Mouse (Mus musculus) forebrain, postnatal 0 days (tissue): ENCODE results near the gene Uevld. TPM values are rescaled to one million over a fixed set of nuclear protein-coding genes. Genes with fewer than 3 reads are reported as not detected.

Experiments used
- ATAC-seq: fragments of 200-750 bp; cut with Nextera tagmentation; 2 replicates; pipeline ENCODE4 v1.8.0; 2017; ENCODE audit warnings: mild to moderate bottlenecking, moderate library complexity
- DNase-seq: peaks from one replicate; pipeline ENCODE4 v3.0.0-alpha.2; 2015
- H3K27ac ChIP-seq: fragments of 300-500 bp; sonication (generic); 2 replicates; pipeline ENCODE4 v1.5.1; 2014; ENCODE audit warnings: low read depth, mild to moderate bottlenecking, antibody characterized with exemption, low read length, moderate library complexity, mixed read lengths
- H3K27me3 ChIP-seq: fragments of 300-500 bp; sonication (generic); 2 replicates; pipeline ENCODE4 v1.6.1; 2014; ENCODE audit warnings: mild to moderate bottlenecking, low read length, mixed read lengths; ENCODE audit not compliant: insufficient read depth
- H3K36me3 ChIP-seq: fragments of 300-500 bp; sonication (generic); 2 replicates; pipeline ENCODE4 v1.6.1; 2014; ENCODE audit warnings: mild to moderate bottlenecking, moderate library complexity; ENCODE audit not compliant: insufficient read depth
- H3K4me1 ChIP-seq: fragments of 300-500 bp; sonication (generic); 2 replicates; pipeline ENCODE4 v1.6.1; 2014; ENCODE audit warnings: antibody characterized with exemption; ENCODE audit not compliant: insufficient read depth
- H3K4me2 ChIP-seq: fragments of 300-500 bp; sonication (generic); 2 replicates; pipeline ENCODE4 v1.6.1; 2014; ENCODE audit warnings: low read depth, mild to moderate bottlenecking, moderate library complexity
- H3K4me3 ChIP-seq: fragments of 300-500 bp; sonication (generic); 2 replicates; pipeline ENCODE4 v1.5.1; 2014; ENCODE audit warnings: low read depth, low read length, mixed read lengths
- H3K9ac ChIP-seq: fragments of 300-500 bp; sonication (generic); 2 replicates; pipeline ENCODE4 v1.6.1; 2014; ENCODE audit warnings: mild to moderate bottlenecking
- H3K9me3 ChIP-seq: fragments of 300-500 bp; sonication (generic); 2 replicates; pipeline ENCODE4 v1.6.1; 2016; ENCODE audit warnings: low read length
- CTCF ChIP-seq: sonication (generic); IDR thresholded peaks from 2 replicates; pipeline ENCODE4 v1.5.1; 2016; ENCODE audit warnings: antibody characterized with exemption, control low read depth, low read depth
- WGBS: fragments of 180-500 bp; shearing (Covaris S2); extraction: QIAGEN DNeasy Blood & Tissue Kit; methylation state at CpG from one replicate; pipeline ENCODE4 v1.1.7; 2014; 5-methylcytosine and 5-hydroxymethylcytosine counted together
- polyA plus RNA-seq: library from polyadenylated mRNA; unstranded; fragments of >200 nt; fragmentation: Nextera tagmentation; extraction: Ambion mirVana; gene quantifications from 2 replicates; pipeline ENCODE4 v1.2.1, GENCODE M21; 2015
- total RNA-seq: library from RNA; depleted of rRNA; stranded (reverse); fragments of >200 nt; gene quantifications from 2 replicates; pipeline ENCODE4 v1.2.3, GENCODE M21; 2014

The Uevld gene
- total and polyA plus RNA-seq, 2 experiments from 2014 or later: 4.6 to 9.2 TPM

- H3K4me3 ChIP-seq: no peak overlapping the region
- DNase-seq (no peak), ATAC-seq (no peak)
- WGBS: 47% methylated on average over 2 of the region's 2 CpGs
- H3K27ac ChIP-seq: no peak overlapping the region
- peaks cover 4% of the 10 kb centered on the region; the same call in 1 of the 2 replicates for H3K36me3 ChIP-seq
- H3K9ac ChIP-seq: no peak overlapping the region
- no peaks in the 10 kb centered on the region for H3K9me3 ChIP-seq
- H3K27me3 ChIP-seq: no peaks in the 10 kb centered on the region
- no peaks in the 10 kb centered on the region for H3K4me1 ChIP-seq
- no peak for TF ChIP-seq CTCF
- no peak overlapping the region for H3K4me2 ChIP-seq
Observed at GRCm38 (mm10) chr7:46987073-46987472, 28.7 kb upstream of the Uevld start.

- H3K4me1 ChIP-seq: no peaks in the 10 kb centered on the region
- H3K27ac ChIP-seq: no peak overlapping the region
- DNase-seq (no peak), ATAC-seq (no peak)
- H3K9ac ChIP-seq: no peak overlapping the region
- H3K4me2 ChIP-seq: no peak overlapping the region
- no peak overlapping the region for H3K4me3 ChIP-seq
- TF ChIP-seq CTCF: no peak
- no peaks in the 10 kb centered on the region for H3K27me3 ChIP-seq
- no peaks in the 10 kb centered on the region for H3K9me3 ChIP-seq
- whole genome bisulfite sequencing: 52% methylated on average over 5 of the region's 5 CpGs
- H3K36me3 ChIP-seq: no peaks in the 10 kb centered on the region
Observed at GRCm38 (mm10) chr7:46986646-46987045, 28.3 kb upstream of the Uevld start.

- Histone ChIP-seq H3K27me3 (no peaks in the 10 kb centered on the region), H3K36me3 (no peaks in the 10 kb centered on the region), H3K4me1 (no peaks in the 10 kb centered on the region), H3K4me3 (no peak overlapping the region), H3K27ac (no peak overlapping the region), H3K4me2 (no peak overlapping the region), H3K9me3 (no peaks in the 10 kb centered on the region), H3K9ac (no peak overlapping the region)
- TF ChIP-seq CTCF: no peak
- DNase-seq (no peak), ATAC-seq (no peak)
- WGBS: 49% methylated on average over 8 of the region's 8 CpGs
Observed at GRCm38 (mm10) chr7:46985718-46986505, 27.6 kb upstream of the Uevld start.

- Histone ChIP-seq H3K4me3 (no peak within 1 kb of the TSS), H3K4me1 (no peaks in the 10 kb centered on the region), H3K9me3 (no peaks in the 10 kb centered on the region), H3K27me3 (no peaks in the 10 kb centered on the region), H3K27ac (no peak within 1 kb of the TSS), H3K9ac (no peak within 1 kb of the TSS), H3K4me2 (no peak within 1 kb of the TSS), H3K36me3 (no peaks in the 10 kb centered on the region)
- 89% methylated on average over 3 of the region's 3 CpGs for WGBS
- no peak for DNase-seq
- no peak for TF ChIP-seq CTCF
- ATAC-seq: no peak
Observed at GRCm38 (mm10) chr7:46983280-46983679, 25.0 kb upstream of the Uevld start, which contains the start of gene Gm9999. TSS of gene Gm9999 (plus strand) at chr7:46983580.

- DNase-seq: no peak
- TF ChIP-seq CTCF: no peak
- Histone ChIP-seq H3K4me2 (no peak overlapping the region), H3K4me1 (no peaks in the 10 kb centered on the region), H3K27ac (no peak overlapping the region), H3K4me3 (no peak overlapping the region), H3K36me3 (no peaks in the 10 kb centered on the region), H3K27me3 (no peaks in the 10 kb centered on the region), H3K9me3 (no peaks in the 10 kb centered on the region), H3K9ac (no peak overlapping the region)
- ATAC-seq: no peak
- 85% methylated on average over 11 of the region's 11 CpGs for WGBS
Observed at GRCm38 (mm10) chr7:46975456-46975855, 17.1 kb upstream of the Uevld start.

- Histone ChIP-seq H3K36me3 (no peaks in the 10 kb centered on the region), H3K9ac (no peak overlapping the region), H3K27me3 (no peaks in the 10 kb centered on the region), H3K27ac (no peak overlapping the region), H3K9me3 (no peaks in the 10 kb centered on the region), H3K4me2 (no peak overlapping the region), H3K4me3 (no peak overlapping the region), H3K4me1 (no peaks in the 10 kb centered on the region)
- no peak for TF ChIP-seq CTCF
- DNase-seq (no peak), ATAC-seq (no peak)
- WGBS: 95% methylated on average over 4 of the region's 4 CpGs
Observed at GRCm38 (mm10) chr7:46974648-46975047, 16.3 kb upstream of the Uevld start.

- no peak for ATAC-seq
- H3K9ac ChIP-seq: no peak overlapping the region
- H3K4me3 ChIP-seq: no peak overlapping the region
- DNase-seq: no peak
- WGBS: 87% methylated on average over 4 of the region's 4 CpGs
- no peaks in the 10 kb centered on the region for H3K9me3 ChIP-seq
- no peaks in the 10 kb centered on the region for H3K27me3 ChIP-seq
- no peaks in the 10 kb centered on the region for H3K36me3 ChIP-seq
- TF ChIP-seq CTCF: no peak
- H3K4me2 ChIP-seq: no peak overlapping the region
- H3K4me1 ChIP-seq: no peaks in the 10 kb centered on the region
- no peak overlapping the region for H3K27ac ChIP-seq
Observed at GRCm38 (mm10) chr7:46969898-46970297, 11.6 kb upstream of the Uevld start.
